Mouse (Mus musculus): ENCODE measurements around the gene Samd4b.
"Not testable (repeated sequence)": the region's sequence is repeated elsewhere in the genome, so short reads cannot be mapped to it uniquely, and the experiment has no call there.

The Samd4b gene

DNA sequence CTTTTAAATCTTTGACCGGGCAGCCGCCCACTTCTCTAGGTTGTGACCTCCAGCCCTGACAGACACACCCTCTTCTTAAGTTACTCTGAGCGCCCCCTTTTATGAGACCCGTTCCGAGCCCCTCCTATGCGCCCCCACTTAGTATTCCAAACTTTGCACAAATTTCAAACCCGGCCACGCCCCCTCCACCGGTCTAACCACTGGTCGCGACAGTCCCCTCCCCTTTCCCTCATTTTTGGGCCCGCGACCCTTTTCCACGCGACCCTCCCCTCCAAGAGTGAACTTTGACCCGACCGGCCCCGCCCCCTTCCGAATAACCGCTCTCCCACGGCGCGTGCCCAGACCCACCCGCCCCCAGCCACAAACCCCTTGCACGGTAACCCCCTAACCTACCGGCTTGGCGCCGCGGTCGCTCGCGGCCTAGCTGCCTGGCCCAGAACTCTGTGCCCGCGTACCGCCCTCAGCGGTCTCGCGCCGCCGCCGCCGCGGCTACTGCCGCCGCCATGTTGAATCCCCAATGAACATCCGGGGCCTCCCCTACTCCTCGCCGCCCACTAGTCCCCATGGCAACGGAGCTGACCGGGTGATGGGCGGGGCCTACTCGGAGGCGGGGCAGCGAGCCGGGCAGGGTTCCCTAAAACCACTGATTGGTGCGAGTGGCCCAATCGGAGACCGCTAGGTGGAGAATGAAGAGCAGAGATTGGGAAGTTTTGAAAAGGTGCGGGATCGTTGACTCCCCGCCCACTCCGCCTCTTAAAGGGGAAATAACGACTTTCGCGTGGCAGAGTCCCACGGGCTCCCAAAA lies at the start of gene Samd4b, which contains the start of gene Pak4:
Samd4b (minus strand) TSS at position 503 of the 805 bp plus-strand sequence.
Pak4 (minus strand) TSS at position 544 of the 805 bp plus-strand sequence.
- peak; percentile 100 for DNase-seq

DNA sequence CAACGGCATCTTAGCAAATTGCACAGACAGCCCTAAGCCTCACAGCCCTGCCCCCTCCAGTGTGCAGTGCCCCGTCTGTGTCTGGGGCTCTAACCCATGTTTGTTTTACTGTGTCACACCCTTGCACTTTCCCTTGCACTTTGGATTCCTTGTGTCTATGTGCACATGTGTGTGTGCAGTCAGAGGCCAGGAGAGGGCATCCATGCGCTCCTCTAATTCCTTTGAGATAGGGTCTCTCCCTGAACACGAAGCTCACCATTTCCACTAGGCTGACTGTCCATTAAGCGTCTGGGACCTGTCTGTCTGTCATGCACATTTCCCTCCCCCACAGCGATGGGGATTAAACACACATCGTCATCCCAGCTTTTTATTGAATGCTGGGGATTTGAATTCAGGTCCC lies 49.1 kb upstream of the Samd4b start:
- no peak for DNase-seq

DNA sequence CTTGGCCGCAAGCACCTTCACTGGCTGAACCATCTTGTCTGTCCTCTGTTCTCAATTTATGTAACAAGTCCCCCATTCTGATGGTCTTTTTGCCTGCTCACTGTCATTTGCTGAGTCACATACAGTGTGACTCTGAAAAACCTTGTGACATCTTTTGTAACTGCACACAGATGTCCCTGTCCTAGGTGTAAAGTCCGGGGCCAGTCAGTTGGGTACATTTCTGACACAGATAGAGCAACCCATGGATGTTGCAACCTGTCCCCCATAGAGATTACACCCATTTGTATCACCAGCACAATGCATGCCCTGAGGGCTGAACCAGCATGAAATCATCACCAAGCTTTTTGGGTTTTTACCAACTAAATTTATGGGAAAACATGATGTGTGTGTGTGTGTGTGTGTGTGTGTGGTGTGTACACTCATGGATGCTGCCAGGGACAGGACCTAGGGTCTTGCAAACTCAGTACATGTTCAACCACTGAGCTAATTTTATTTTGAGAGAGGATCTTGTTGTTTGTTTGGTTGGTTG lies 48.1 kb upstream of the Samd4b start:
- no peak for DNase-seq

DNA sequence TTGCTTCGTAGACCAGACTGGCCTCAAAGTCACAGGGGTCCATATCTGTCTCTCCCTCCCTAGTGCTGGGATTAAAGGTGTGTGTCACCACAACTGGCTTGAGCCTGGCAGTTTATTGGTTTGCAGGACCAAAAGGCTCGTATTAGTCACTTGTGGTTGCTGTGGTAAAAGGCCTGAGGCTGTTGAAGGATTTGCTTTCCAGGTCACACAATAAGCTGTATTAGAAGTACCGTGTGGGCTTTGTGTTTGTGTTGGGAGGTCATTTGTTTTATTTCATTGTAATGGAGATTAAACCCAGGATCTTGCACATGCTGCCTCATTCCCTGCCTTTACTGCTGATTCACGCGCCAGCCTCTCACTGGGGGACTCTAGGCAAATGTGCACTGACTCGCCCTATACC lies 47.4 kb upstream of the Samd4b start:
- DNase-seq = no peak

DNA sequence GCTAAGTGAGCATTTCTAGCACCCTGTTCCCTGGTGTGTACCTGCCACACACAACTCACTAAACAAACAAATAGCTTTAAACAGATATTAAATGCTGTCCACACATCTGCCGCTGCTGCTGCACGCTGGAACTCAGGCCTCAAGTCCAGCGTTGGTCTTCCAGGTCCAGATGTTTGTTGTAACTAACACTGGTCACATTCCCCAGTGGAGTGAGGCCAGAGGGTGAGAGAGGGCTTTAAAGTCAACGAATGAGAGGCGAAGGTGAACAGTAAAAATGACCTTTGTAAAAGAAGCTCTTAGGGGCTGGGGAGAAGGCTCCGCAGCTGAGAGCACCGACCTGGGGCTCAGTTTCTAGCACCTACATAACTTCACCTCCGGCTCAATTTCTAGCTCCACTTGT lies 43.6 kb upstream of the Samd4b start:
- peak; percentile 21 for DNase-seq

DNA sequence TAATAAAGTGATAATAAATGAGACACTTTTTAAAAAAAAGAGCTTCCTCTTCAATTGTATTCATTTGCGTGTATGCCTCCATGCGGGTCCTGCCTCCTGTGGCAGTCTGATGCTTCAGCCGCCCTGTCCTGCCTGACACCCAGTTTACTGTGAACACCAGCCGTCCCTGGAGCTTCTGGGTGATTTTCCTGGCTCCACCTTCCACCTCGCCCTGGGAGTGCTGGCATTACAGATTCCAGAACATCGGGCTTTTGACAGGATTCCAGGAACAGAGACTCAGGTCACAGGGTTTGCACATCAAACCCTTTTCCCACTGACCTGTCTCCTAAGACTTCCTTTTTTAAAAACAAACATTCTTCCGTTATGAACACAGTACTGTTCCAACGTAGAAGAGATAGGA lies 39.6 kb upstream of the Samd4b start:
- DNase-seq = no peak

DNA sequence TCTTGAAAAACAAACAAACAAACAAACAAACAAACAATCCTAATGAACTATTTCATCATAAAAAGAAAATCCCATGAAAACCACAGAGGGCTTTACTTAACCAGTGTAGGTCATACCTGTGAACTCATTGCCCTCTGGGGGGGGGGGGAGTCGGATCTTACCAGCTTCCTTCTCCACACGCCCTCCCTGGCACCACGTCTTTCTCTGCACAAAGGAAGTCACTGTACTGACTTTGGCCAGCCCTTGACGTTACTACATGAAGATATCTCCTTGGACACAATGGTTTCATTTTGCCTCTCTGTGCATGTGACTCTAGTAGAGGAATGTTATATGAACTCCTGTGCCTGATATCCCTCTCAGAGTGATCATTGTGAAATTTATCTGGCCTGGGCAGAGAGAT lies 36.2 kb upstream of the Samd4b start:
- DNase-seq = no peak

DNA sequence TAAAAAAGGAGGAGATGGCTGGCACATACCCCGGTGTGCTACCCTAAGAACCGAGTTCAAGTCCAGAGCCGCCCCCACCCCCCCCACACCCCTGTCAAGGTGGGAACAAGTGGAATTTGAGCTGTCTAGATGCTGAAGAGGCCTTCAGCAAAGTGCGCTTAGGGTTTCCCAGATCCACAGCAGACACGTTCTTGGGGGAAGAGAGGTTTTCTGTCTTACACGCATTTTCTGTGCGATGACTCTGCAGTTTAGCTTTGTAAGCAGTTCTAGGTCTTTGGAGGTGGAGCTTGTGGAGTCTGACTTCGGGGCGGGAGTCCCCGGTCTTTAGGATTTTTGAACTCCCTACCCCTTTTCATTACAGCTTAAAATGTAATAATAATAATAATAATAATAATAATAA lies 33.1 kb upstream of the Samd4b start, which contains the start of gene Acp7:
Acp7 (minus strand) TSS at position 260 of the 400 bp plus-strand sequence.
- DNase-seq = no peak

DNA sequence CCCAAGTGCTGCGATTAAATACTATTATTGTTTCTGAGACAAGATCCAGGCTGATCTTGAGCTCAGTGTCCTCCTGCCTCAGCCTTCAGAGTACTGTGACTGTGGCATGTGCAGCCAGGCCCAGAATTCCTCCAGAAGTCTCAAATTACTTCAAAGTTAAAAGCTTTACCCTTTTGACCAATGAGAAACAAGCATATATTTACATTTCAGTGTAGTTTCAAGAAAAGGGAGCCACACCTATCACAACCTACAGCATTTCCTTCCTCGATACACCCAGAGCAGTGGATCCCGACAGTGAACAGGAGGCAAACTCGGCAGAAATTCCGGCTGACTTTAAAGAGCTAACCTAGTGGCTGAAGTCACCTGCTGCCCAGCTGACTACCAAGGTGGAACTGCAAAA lies 26.8 kb upstream of the Samd4b start:
- no peak for DNase-seq

DNA sequence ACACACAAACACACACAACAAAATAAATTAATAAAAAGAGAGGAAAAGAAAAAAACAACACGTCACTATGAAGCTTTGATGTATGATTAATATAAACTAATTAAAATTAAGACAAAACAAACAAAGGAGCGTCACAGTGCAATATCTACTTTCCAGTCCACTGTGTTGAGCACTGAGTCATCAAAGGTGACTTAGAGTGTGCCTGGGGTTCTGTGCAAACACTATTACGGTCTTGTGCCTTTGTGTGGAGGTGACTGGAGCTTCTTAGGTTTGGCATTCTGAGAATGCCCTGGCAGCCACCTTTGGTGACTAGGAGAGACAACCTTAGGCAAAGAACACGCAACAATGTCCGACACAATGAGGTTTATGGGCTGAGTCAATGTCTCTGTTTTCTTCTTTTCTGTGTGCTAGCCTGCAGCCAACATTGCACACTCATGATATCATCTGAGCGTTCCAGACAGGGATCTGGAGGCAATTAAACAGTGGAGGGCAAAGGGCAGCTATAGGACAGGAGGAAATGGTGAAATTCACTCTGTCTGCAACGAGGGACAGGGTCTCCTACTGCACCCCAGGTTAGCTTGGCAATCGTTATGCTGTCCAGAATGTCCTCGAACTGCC lies 21.3 kb upstream of the Samd4b start:
- no peak for DNase-seq

DNA sequence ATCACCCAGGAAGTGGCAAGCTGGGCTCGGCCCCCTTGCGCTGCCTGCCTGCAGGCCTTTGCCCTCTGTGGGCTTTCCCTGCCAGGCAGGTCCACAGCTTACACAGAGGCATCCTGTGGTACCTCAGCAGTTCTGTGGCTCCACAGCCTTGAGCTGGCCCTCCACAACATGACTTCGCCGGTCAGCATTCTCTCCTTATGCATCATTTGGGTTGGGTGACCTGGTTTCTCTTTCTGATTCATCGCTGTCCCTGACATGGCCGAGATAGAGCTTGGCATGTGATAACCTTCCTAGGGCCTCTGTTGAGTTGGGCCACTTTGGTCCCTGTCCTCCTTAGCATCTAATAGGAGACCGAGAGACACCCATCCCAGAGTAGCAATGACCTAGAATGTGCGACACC lies 8.0 kb upstream of the Samd4b start:
- DNase-seq = no peak

DNA sequence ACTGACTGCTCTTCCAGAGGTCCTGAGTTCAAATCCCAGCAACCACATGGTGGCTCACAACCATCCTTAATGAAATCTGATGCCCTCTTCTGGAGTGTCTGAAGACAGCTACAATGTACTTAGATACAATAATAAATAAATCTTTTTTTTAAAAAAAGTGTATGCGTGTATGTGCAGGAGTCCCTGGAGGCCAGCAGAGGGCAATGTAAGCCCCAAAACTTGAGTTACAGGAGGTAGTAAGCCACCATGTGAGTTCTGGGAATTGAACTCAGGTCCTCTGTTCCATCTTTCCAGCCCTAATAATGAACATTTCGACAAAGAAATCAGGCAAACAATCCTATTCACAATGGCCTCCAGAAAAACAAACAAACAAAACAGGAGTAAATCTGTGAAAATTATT lies 5.8 kb upstream of the Samd4b start:
- not testable (repeated sequence) for DNase-seq

DNA sequence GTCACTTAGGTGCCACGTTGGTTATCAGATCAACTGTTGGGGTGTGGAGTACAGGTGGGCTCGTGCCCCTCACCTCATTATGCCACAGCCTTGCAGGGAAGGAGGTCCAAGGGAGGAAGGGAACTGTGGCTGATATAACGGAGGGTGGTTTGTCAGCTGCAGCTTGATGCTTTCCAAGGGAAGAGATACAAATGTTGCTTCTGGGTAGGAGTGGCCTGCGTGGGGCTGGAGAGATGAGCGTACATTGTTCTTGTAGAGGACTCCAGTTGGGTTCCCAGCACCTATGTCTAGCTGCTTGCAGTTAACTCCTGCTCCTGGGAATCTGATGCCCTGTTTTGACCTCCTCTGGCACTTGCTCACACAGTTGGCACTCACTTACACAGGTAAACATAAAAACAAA lies 5.2 kb upstream of the Samd4b start:
- no peak for DNase-seq

DNA sequence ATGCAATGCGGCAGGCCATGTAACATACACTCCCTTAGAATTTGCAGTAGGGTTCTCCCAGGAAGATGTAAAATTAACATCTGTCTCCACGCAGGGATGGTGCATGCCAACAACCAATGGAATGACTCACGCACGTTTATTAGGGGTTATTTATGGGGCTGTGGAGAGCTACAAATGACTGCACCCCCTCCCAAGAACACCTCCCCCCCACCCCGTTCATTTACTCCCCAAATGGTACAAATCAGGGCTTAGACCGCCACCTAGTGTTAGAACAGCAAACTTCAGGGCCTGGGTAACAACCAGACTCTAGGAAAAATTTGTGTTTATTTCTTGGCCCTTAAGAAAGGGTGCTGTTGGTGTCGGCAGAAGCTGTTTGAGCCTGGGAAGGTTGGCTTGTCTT lies 3.7 kb upstream of the Samd4b start:
- peak; percentile 70 for DNase-seq

DNA sequence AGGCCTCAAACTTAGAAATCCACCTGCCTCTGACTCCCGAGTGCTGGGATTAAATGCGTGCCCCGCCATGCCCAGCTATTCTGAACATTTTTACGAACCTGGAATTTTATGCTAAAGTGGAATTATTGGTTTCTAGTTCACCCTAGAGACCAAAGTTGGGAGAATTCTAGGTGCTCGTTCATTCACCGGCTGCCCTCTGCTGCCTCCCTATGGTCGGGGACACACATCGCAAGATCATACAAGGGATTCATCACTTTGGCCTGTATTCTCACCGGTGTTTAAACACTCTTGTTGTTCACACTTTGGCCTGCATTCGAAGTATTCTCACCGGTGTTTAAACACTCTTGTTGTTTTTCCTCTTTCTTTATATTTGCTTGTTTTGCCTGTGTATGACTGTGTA lies 3.1 kb upstream of the Samd4b start:
- peak; percentile 83 for DNase-seq

DNA sequence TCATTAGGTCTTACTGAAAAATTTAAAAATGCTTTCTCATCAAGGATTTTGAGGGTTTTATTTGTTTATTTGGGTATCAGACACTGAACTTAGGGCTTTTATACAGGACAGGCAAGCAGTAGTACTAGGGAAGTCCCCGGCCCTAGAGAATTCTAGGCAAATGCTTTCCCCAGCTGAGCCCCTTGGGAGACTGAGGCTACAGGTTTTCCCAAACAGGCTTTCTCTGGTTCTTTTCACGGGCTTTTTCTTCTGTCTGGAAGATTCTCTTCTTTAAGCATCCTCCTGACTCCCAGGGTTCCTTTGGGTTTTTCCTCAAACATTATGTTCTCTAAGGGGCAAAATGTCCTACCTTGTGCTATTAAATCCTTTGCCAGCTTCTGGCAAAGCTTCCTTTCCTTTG lies 1.0 kb upstream of the Samd4b start:
- DNase-seq = no peak

DNA sequence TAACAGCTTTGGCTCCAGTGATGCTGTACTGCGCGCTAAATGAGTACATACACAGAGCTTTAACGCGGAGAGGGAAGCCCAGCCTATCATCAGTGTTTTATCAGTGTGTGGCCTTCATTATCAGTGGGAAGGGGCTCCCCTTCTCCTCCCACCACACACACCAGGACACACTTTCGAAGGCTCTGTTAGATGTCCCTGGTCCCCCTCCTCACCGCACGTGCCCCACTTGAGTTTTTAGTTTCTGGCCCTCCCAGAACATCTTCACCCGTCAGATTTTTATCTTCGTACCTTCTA lies 720 bp downstream of the Samd4b start:
- no peak for DNase-seq

DNA sequence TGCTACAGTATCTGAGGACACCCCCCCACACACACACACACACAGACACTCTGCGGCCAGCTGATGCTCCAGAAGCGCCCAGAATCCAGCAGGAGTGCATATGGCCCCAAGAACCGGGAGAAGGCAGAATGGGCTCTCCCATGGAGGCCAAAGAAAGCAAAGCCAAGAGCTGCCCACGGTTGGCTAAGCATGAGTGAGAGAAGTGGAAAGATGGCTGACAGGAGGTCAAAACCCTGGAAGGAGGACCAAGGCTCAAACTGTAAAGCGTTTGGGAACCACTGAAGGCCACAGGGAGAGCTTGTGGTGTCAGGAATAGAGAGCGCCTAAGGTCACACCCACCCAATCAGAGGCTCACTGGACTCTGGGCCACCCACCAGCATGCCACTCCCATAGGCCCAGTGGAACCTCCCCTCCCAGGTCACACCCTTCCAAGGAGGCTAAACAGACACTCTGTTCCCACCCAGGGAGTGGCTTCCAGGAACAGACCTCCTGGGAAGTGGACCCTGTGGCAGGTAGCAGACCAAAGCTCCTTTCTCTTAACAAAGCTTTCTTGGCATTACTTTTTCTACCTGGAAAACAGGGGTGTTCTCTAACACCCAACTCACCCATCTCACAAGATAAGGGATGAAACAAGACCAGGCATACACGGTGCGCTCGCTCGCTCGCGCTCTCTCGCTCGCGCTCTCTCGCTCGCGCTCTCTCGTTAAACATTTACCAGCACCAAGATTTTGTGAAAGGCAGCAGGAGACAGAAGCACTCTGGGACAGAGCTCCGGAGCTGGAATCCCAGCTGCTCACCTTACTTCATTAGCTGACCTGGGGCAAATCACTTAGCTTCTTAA lies 1.3 kb downstream of the Samd4b start:
- peak; percentile 70 for DNase-seq

DNA sequence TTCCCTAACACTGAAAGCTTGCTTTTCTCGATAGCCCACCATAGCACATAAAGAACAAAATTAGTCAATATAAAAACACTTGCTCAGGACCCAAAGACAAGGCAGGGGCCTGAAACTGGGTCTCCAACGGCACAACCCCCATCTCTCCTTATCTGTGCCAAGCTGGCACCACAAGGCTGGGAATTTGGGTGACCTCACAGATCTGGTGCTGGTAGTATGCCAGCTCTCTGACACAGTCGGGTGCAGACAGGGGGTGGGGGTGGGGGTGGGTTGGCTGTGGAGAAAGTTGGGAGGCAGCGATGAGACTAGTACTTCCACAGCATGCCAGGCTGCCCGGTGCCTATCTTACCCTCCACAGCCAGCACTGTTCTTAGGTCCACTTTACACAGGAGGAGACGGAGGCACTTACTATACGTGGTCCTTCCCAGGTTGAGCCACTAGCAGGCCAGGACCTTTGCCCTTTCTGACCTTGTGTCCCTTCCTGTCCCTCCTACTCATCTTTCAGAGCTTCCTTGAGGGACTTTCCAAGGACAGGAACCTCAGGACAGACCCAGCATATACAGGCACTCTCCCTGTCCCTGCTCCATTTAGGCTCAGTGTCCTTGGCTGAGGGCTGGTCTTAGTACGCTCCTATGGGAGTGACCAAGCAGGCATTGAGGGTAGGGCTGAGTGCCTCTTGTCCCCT lies 2.1 kb downstream of the Samd4b start:
- DNase-seq = no peak

DNA sequence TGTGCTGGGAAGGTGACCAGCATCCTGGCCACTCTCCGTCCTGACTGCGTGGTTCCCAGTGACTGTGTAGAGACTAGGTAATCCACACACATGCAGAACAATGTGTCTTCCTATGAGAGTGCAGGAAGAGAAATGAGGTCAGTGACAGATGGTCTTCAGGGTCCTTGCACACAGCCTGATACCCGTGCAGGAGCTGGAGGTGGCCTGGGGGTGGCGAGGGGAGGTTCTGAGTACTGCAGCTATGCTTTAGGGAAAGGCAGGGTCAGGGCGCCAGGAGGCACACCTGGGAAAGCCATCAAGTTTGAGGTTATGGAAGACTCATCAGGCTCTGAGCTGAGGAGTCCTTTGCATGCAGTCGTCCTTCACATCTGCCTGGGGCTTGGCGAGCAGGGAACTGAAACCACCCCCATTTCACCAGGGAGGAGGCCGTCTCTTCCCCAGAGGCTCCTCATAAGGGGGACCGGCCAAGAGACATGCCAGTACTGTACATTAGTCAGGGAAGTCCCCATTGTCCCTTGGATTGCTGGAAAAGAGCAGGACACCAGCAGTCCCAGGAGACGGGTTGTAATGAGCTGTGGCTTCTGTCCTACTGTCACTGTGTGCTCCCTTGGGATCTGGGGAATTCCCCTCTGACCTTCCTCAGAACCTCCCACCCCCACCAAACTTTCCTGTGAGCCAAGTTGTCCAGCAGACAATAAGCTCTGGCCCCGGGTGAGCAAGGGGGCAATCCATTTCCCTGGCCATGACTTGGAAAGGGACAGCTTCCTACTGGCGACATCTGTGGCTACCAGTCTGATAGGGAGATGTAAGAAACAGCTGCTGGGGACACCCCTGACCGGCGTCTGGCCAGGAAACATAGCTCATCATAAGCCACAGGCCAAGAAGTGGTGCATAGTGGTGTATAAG lies 4.5 kb downstream of the Samd4b start:
- no peak for DNase-seq

DNA sequence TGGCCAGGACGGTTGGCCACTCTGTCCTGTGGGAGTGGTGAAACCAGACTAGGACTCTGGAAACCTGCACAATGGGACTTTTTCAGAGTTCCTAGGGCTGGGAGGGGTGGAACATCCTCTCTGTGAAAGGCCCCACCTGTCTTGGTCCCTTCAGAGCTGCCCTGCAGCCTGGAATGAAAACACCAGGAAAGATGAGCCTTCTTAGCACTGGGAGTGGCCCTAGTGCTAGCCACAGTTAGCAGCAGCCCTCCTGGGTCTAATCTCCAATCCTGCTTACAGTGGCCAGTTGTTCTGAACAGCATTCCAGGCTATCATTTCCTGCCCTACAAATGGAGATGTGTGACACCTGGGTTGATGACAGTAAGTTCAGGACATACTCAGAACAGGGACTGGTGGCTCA lies 6.1 kb downstream of the Samd4b start:
- no peak for DNase-seq

DNA sequence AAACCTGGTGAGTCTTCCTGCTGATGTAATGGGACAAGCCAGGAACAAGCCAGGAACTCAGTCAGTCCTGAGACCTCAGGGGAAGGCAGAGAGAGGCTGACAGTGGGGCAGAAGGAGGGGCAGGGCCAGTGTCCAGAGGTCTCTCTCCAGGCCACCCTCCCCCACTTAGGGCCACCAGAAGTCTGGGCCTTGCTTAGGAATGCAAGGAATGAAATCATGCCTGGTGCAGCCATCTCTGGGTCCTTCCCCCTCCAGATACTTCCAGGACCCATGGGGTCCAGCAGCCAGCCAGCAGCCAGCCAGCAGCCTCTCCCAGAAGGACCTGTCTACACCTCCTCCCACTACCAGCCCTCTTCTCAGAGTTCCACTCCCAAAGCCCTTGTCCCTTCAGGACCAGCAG lies 10.3 kb downstream of the Samd4b start:
- no peak for DNase-seq
